20 mouse cellular contexts compared by ENCODE assay signal in the genomic region with DNA sequence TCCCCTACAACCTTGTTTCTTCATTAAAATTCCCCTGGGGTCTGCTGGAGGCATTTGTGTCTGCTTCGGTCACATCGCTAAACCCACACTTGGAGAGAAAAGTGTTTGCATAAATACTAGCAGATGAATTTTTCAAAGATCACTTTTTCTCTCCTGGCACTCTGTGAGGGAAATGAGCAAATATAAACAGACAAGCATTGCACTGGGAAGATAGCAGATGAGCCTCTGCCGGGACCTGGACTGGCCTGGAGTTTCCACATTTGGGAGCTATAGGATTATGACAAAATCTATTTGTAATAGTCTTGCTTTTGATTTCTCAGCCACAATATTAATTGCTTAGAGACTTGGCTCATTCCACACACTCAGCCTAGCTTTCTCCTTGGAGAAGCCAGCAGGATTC. TPM values are rescaled to one million over a fixed set of nuclear protein-coding genes. Genes with fewer than 3 reads are reported as not detected.
"Had no signal": no experiment of that assay in that cellular context is flagged by ENCODE, and none has a peak within 500 bp of the region (broad histone marks: within the 10 kb centered on the region; RNA-seq: fewer than 3 reads in every experiment).

No protein-coding gene starts in this region.

- H3K4me1 ChIP-seq: limb, embryonic 15.5 days; midbrain, embryonic 13.5 days; midbrain, embryonic 15.5 days; neural tube, embryonic 12.5 days; stomach, embryonic 15.5 days had no signal

- ATAC-seq: liver, embryonic 12.5 days; midbrain, embryonic 13.5 days; midbrain, embryonic 15.5 days had no signal

- H3K27me3 ChIP-seq: limb, embryonic 15.5 days; liver, embryonic 12.5 days; lung, embryonic 15.5 days; megakaryocyte, embryonic 14.5 days; midbrain, embryonic 13.5 days; midbrain, embryonic 15.5 days; neural tube, embryonic 12.5 days; stomach, embryonic 15.5 days had no signal

- H3K4me3 ChIP-seq: limb, embryonic 15.5 days; liver, embryonic 12.5 days; lung, embryonic 15.5 days; megakaryocyte, embryonic 14.5 days; midbrain, embryonic 13.5 days; midbrain, embryonic 15.5 days; neural tube, embryonic 12.5 days; stomach, embryonic 15.5 days had no signal

- H3K9ac ChIP-seq: limb, embryonic 15.5 days; liver, embryonic 12.5 days; liver, embryonic 14.5 days; lung, embryonic 15.5 days; midbrain, embryonic 13.5 days; midbrain, embryonic 15.5 days; neural tube, embryonic 12.5 days; stomach, embryonic 15.5 days had no signal

- H3K9me3 ChIP-seq: limb, embryonic 15.5 days; liver, embryonic 12.5 days; lung, embryonic 15.5 days; megakaryocyte, embryonic 14.5 days; midbrain, embryonic 13.5 days; midbrain, embryonic 15.5 days; neural tube, embryonic 12.5 days; stomach, embryonic 15.5 days had no signal

- H3K4me2 ChIP-seq: limb, embryonic 15.5 days; liver, embryonic 12.5 days; lung, embryonic 15.5 days; midbrain, embryonic 11.5 days; midbrain, embryonic 13.5 days; midbrain, embryonic 15.5 days; neural tube, embryonic 12.5 days; stomach, embryonic 15.5 days had no signal

- H3K36me3 ChIP-seq: limb, embryonic 15.5 days; liver, embryonic 12.5 days; lung, embryonic 15.5 days; midbrain, embryonic 13.5 days; midbrain, embryonic 15.5 days; neural tube, embryonic 12.5 days; stomach, embryonic 15.5 days had no signal

- H3K27ac ChIP-seq: limb, embryonic 15.5 days; liver, embryonic 12.5 days; liver, embryonic 14.5 days; lung, embryonic 15.5 days; midbrain, embryonic 13.5 days; midbrain, embryonic 15.5 days; neural tube, embryonic 12.5 days; stomach, embryonic 15.5 days; stomach, postnatal 0 days had no signal

- DNase-seq: right cerebral cortex, postnatal 14 days; thymus, adult 2 months; thymus, postnatal 25 days; thymus, postnatal 4 days had no signal

RNA-seq across cellular contexts. Expression of gene Adora3, which starts 50.4 kb away (rescaled TPM):
- polyA plus RNA-seq: liver, adult 2 months; midbrain, embryonic 11.5 days; neural tube, embryonic 12.5 days had no signal

RNA-seq across cellular contexts. Expression of gene Tmigd3, which starts 50.4 kb away (rescaled TPM):
- total RNA-seq: liver, adult 2 months; midbrain, postnatal 0 days; neutrophil, adult 5-6 weeks had no signal
- polyA plus RNA-seq: liver, embryonic 16.5 days; midbrain, embryonic 11.5 days; midbrain, embryonic 13.5 days; midbrain, embryonic 15.5 days; midbrain, postnatal 0 days; neural tube, embryonic 12.5 days; neural tube, embryonic 14.5 days had no signal
